ENCODE assay signal across 8 mouse cellular contexts in genomic region chr6:51362475-51363226, GRCm38 (mm10).
DNase-seq lines count a peak whose midpoint lies in the region; ATAC-seq lines count a peak whose summit lies in the region.

No protein-coding gene starts in this region.

- peak; percentile 74; the same call in 1 of the 2 replicates for ATAC-seq in hindbrain, embryonic 14.5 days (ENCODE audit: low FRiP score)

- H3K36me3 ChIP-seq in hindbrain, embryonic 14.5 days (replicated peaks; ENCODE audit: control insufficient read depth, insufficient read depth) = no peaks in the 10 kb centered on the region

- no peaks in the 10 kb centered on the region for H3K27me3 ChIP-seq in hindbrain, embryonic 14.5 days (ENCODE audit: control insufficient read depth, insufficient read depth, low read length)

- H3K4me1 ChIP-seq in hindbrain, embryonic 14.5 days (replicated peaks; ENCODE audit: control insufficient read depth, insufficient read depth, low read length) = peaks cover 5% of the 10 kb centered on the region

- H3K4me2 ChIP-seq in hindbrain, embryonic 14.5 days (replicated peaks) = peak overlapping the region; percentile 43

- H3K9me3 ChIP-seq in hindbrain, embryonic 14.5 days (ENCODE audit: control insufficient read depth, low read length) = no peaks in the 10 kb centered on the region

- H3K4me3 ChIP-seq in hindbrain, embryonic 14.5 days (replicated peaks; ENCODE audit: low read length) = no peak overlapping the region

- peak; percentile 33 for DNase-seq in MN1 (ENCODE audit: low spot score)
- DNase-seq in cerebellum, postnatal 10 days = peak; percentile 92 to 93
- peak; percentile 66 to 79 for DNase-seq in frontal cortex, postnatal 25 days (ENCODE audit: low spot score in 2 of 2)
- DNase-seq in hindbrain, embryonic 14.5 days (ENCODE audit: low spot score) = peak; percentile 78
- DNase-seq in layer of hippocampus, postnatal 25 days (ENCODE audit: extremely low spot score in 1 of 2, low spot score in 1 of 2) = peak; percentile 58 to 86
- peak; percentile 87 for DNase-seq in lung, postnatal 25 days (ENCODE audit: low spot score)
- DNase-seq in retina, embryonic 14.5 days (ENCODE audit: low spot score) = peak; percentile 85
- peak; percentile 88 for DNase-seq in thymus, postnatal 36 days

- WGBS in hindbrain, embryonic 14.5 days = 5% methylated on average over 15 of the region's 15 CpGs

- peak overlapping the region; percentile 38; the same call in 1 of the 2 replicates for H3K9ac ChIP-seq in hindbrain, embryonic 14.5 days

- H3K27ac ChIP-seq in hindbrain, embryonic 14.5 days = 0 out of 2 replicates have a peak overlapping the region, but pooled peaks have one; percentile 7

Comparison
In these comparisons a context has a peak if more than half of its experiments do, and no peak if none do; other contexts are left out.
1. DNase-seq: peak in every context shown above with its lines; median percentile 92 in cerebellum, postnatal 10 days; 88 in thymus, postnatal 36 days; 87 in lung, postnatal 25 days; 85 in retina, embryonic 14.5 days; 78 in hindbrain, embryonic 14.5 days; 72 in frontal cortex, postnatal 25 days; 72 in layer of hippocampus, postnatal 25 days; 33 in MN1.